Mouse (Mus musculus) cerebellum, adult 2 months (tissue): ENCODE measurements at regions not wholly inside any gene's neighbourhood (a gene's known extent, or its start where the extent isn't known, plus 50 kb on each side); places are given as distances from the start of the nearest gene placed in this dataset.

Source experiments
- DNase-seq, 2 experiments: peaks; one replicate each; pipeline ENCODE4 v3.0.0; 2021
- H3K27ac ChIP-seq: fragments of 200-500 bp; 2 replicates; pipeline ENCODE4 v1.5.1; 2012; ENCODE audit warnings: low read length, control low read depth, inconsistent platforms; ENCODE audit not compliant: insufficient read depth
- H3K27me3 ChIP-seq: fragments of 200-500 bp; 2 replicates; pipeline ENCODE4 v1.6.1; 2012; ENCODE audit warnings: inconsistent platforms, mild to moderate bottlenecking, low read length, moderate library complexity; ENCODE audit not compliant: control insufficient read depth, insufficient read depth
- H3K4me1 ChIP-seq: fragments of 200-500 bp; 2 replicates; pipeline ENCODE4 v1.6.1; 2011; ENCODE audit warnings: low read length; ENCODE audit not compliant: control insufficient read depth, insufficient read depth
- H3K4me3 ChIP-seq: fragments of 200-500 bp; replicated peaks from 2 replicates; pipeline ENCODE3; 2011; ENCODE audit warnings: mild to moderate bottlenecking, low read depth, low read length, control low read depth; ENCODE audit not compliant: insufficient read depth
- CTCF ChIP-seq: fragments of 200-500 bp; IDR thresholded peaks from 2 replicates; pipeline ENCODE4 v1.5.1; 2011; ENCODE audit warnings: low read depth, mild to moderate bottlenecking, control low read depth, low read length, moderate library complexity, borderline replicate concordance; ENCODE audit not compliant: insufficient read depth
- POLR2A ChIP-seq: fragments of 200-500 bp; IDR thresholded peaks from 2 replicates; pipeline ENCODE4 v1.6.1; 2011; ENCODE audit warnings: low read length, control low read depth, borderline replicate concordance; ENCODE audit not compliant: insufficient read depth
- WGBS: fragments of 180-500 bp; shearing (Covaris S2); methylation state at CpG from one replicate; pipeline ENCODE4 v1.1.7; 2018; 5-methylcytosine and 5-hydroxymethylcytosine counted together

- Histone ChIP-seq H3K4me3 (no peak overlapping the region), H3K27ac (no peak overlapping the region), H3K4me1 (no peaks in the 10 kb centered on the region), H3K27me3 (no peaks in the 10 kb centered on the region)
- 74% methylated on average over 18 of the region's 18 CpGs for WGBS
- no peak for TF ChIP-seq CTCF
- TF ChIP-seq POLR2A = no peak
- DNase-seq = no peak
Measured at GRCm38 (mm10) chr14:76695691-76696355, 139.1 kb upstream of the Serp2 start.

GRCm38 (mm10) chr14:76694894-76695293 lies 138.2 kb upstream of the Serp2 start:
- Histone ChIP-seq H3K27ac (no peak overlapping the region), H3K27me3 (no peaks in the 10 kb centered on the region), H3K4me3 (no peak overlapping the region), H3K4me1 (no peaks in the 10 kb centered on the region)
- DNase-seq = no peak
- WGBS = 92% methylated on average over 8 of the region's 8 CpGs
- no peak for TF ChIP-seq CTCF
- TF ChIP-seq POLR2A = no peak

GRCm38 (mm10) chr14:76693351-76694317 lies 136.9 kb upstream of the Serp2 start:
- Histone ChIP-seq H3K4me1 (no peaks in the 10 kb centered on the region), H3K4me3 (no peak overlapping the region), H3K27ac (no peak overlapping the region), H3K27me3 (no peaks in the 10 kb centered on the region)
- 44% methylated on average over 15 of the region's 15 CpGs for WGBS
- TF ChIP-seq POLR2A (no peak), CTCF (no peak)
- DNase-seq = no peak

GRCm38 (mm10) chr14:76687971-76688407 lies 131.3 kb upstream of the Serp2 start:
- no peak for TF ChIP-seq POLR2A
- TF ChIP-seq CTCF = no peak
- 62% methylated on average over 10 of the region's 10 CpGs for WGBS
- no peak overlapping the region for H3K4me3 ChIP-seq
- DNase-seq = no peak
- no peaks in the 10 kb centered on the region; the same call in 1 of the 2 replicates for H3K4me1 ChIP-seq
- no peaks in the 10 kb centered on the region for H3K27me3 ChIP-seq
- no peak overlapping the region for H3K27ac ChIP-seq

GRCm38 (mm10) chr14:76686762-76687453 lies 130.2 kb upstream of the Serp2 start:
- Histone ChIP-seq H3K4me3 (no peak overlapping the region), H3K27ac (no peak overlapping the region), H3K4me1 (no peaks in the 10 kb centered on the region; the same call in 1 of the 2 replicates), H3K27me3 (no peaks in the 10 kb centered on the region)
- 65% methylated on average over 9 of the region's 9 CpGs for WGBS
- DNase-seq = no peak
- TF ChIP-seq POLR2A (no peak), CTCF (no peak)

- Histone ChIP-seq H3K27me3 (no peaks in the 10 kb centered on the region), H3K27ac (no peak overlapping the region), H3K4me3 (no peak overlapping the region), H3K4me1 (no peaks in the 10 kb centered on the region; the same call in 1 of the 2 replicates)
- no peak for TF ChIP-seq POLR2A
- no peak for TF ChIP-seq CTCF
- WGBS = 83% methylated on average over 17 of the region's 17 CpGs
- no peak for DNase-seq
Measured at GRCm38 (mm10) chr14:76685830-76686761, 129.4 kb upstream of the Serp2 start.
